Mouse (Mus musculus) liver, embryonic 14.5 days (tissue): Measurements from ENCODE around the gene Stx6.

ENCODE experiments used
- CTCF ChIP-seq: IDR thresholded peaks from 2 replicates; pipeline ENCODE4 v1.5.1; 2016; ENCODE audit warnings: antibody characterized with exemption, low read depth, control low read depth
- EP300 ChIP-seq: IDR thresholded peaks from 2 replicates; pipeline ENCODE4 v1.6.1; 2016; ENCODE audit warnings: antibody characterized with exemption, low read depth

GRCm38 (mm10) chr1:155251596-155251995, 93.1 kb downstream of the Stx6 start:
- TF ChIP-seq CTCF (no peak), EP300 (no peak)
